Mouse (Mus musculus) liver, postnatal 0 days (tissue): ENCODE measurements around the gene Ccdc194. TPM values are rescaled to one million over a fixed set of nuclear protein-coding genes. Genes with fewer than 3 reads are reported as not detected.
A peak's percentile ranks its signal among the peaks of the same experiment; 100 is the strongest.

Source experiments
- ATAC-seq: fragments of 200-750 bp; cut with Nextera tagmentation; 2 replicates; pipeline ENCODE4 v1.8.0; 2017; ENCODE audit warnings: mild to moderate bottlenecking, moderate library complexity
- DNase-seq: peaks from one replicate; pipeline ENCODE4 v3.0.0-alpha.2; 2016
- H3K27ac ChIP-seq: fragments of 300-500 bp; sonication (generic); 2 replicates; pipeline ENCODE4 v1.5.1; 2014; ENCODE audit warnings: antibody characterized with exemption, moderate library complexity, mild to moderate bottlenecking, low read depth
- H3K27me3 ChIP-seq: fragments of 300-500 bp; sonication (generic); 2 replicates; pipeline ENCODE4 v1.6.1; 2014; ENCODE audit warnings: low read length, control low read depth, mixed read lengths; ENCODE audit not compliant: insufficient read depth
- H3K36me3 ChIP-seq: fragments of 300-500 bp; sonication (generic); replicated peaks from 2 replicates; pipeline ENCODE4 v1.6.1; 2014; ENCODE audit warnings: mild to moderate bottlenecking, control low read depth, low read length, moderate library complexity, mixed read lengths; ENCODE audit not compliant: insufficient read depth
- H3K4me1 ChIP-seq: fragments of 300-500 bp; sonication (generic); 2 replicates; pipeline ENCODE4 v1.6.1; 2014; ENCODE audit warnings: antibody characterized with exemption, mild to moderate bottlenecking, control low read depth; ENCODE audit not compliant: insufficient read depth
- H3K4me2 ChIP-seq: fragments of 300-500 bp; sonication (generic); 2 replicates; pipeline ENCODE4 v1.6.1; 2014; ENCODE audit warnings: low read depth, mild to moderate bottlenecking, low read length, moderate library complexity, mixed read lengths
- H3K4me3 ChIP-seq: fragments of 300-500 bp; sonication (generic); 2 replicates; pipeline ENCODE4 v1.5.1; 2014; ENCODE audit warnings: low read depth, low read length
- H3K9ac ChIP-seq: fragments of 300-500 bp; sonication (generic); replicated peaks from 2 replicates; pipeline ENCODE4 v1.6.1; 2014; ENCODE audit warnings: mild to moderate bottlenecking, moderate library complexity
- H3K9me3 ChIP-seq: fragments of 300-500 bp; sonication (generic); 2 replicates; pipeline ENCODE4 v1.6.1; 2016; ENCODE audit warnings: mild to moderate bottlenecking, control low read depth, low read length, mixed read lengths
- CTCF ChIP-seq: sonication (generic); IDR thresholded peaks from 2 replicates; pipeline ENCODE4 v1.5.1; 2016; ENCODE audit warnings: antibody characterized with exemption, low read depth
- EP300 ChIP-seq: IDR thresholded peaks from 2 replicates; pipeline ENCODE4 v1.6.1; 2016; ENCODE audit warnings: antibody characterized with exemption, low read depth, mild to moderate bottlenecking
- WGBS: fragments of 180-500 bp; shearing (Covaris S2); extraction: QIAGEN DNeasy Blood & Tissue Kit; methylation state at CpG from one replicate; pipeline ENCODE4 v1.1.7; 2014; ENCODE audit not compliant: insufficient replicate concordance; 5-methylcytosine and 5-hydroxymethylcytosine counted together
- polyA plus RNA-seq: library from polyadenylated mRNA; unstranded; fragments of >200 nt; fragmentation: Nextera tagmentation; extraction: Ambion mirVana; gene quantifications from 2 replicates; pipeline ENCODE4 v1.2.1, GENCODE M21; 2015

The Ccdc194 gene
- polyA plus RNA-seq, 1 experiment from 2014 or later, result not detected

DNA sequence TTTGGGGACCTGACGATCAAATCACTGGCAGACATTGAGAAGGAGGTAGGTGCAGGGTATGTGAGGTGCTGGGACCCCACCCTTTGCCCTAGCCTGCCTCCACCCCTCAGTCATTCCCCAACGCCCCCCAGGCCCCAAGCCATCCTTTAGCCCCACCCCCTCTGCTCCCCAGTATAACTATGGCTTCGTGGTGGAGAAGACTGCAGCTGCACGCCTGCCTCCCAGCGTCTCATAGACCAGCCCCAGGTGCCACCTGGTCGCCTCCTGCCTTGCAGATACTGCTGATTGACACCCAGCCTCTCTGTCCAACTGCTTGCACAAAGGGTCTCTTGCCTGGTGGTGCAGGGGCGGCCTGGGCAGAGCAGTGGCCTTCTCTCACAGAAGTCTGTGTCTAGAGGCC is 22.1 kb upstream of the Ccdc194 start:
- Histone ChIP-seq H3K27me3 (no peaks in the 10 kb centered on the region), H3K4me2 (no peak overlapping the region), H3K4me1 (peaks cover 9% of the 10 kb centered on the region), H3K36me3 (peaks cover 15% of the 10 kb centered on the region), H3K27ac (no peak overlapping the region), H3K9ac (no peak overlapping the region), H3K4me3 (no peak overlapping the region), H3K9me3 (no peaks in the 10 kb centered on the region)
- DNase-seq (no peak), ATAC-seq (no peak)
- no peak for TF ChIP-seq CTCF
- TF ChIP-seq EP300, result no peak
- WGBS, result 86% methylated on average over 7 of the region's 7 CpGs

DNA sequence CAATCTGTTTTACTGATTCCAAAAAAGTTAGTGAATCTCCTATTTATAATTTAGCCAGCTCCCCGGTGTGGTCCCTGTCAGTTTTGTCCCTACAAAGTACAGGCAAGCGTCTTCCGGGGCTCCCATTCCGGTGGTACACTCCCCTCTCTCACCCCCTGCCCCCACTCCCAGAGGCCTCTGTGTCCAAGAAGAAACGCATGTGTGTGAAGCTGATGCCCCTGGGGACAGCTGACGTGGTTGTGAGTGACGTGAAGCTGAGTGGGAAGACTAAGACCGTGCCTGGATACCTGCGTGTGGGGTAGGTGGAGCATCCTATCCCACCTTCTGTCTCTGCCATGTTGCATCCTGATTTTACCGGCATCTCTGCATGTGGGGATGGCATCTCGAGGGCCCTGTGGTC is 19.5 kb upstream of the Ccdc194 start:
- Histone ChIP-seq H3K36me3 (peaks cover 15% of the 10 kb centered on the region), H3K4me1 (peaks cover 9% of the 10 kb centered on the region), H3K4me2 (no peak overlapping the region), H3K4me3 (no peak overlapping the region), H3K9ac (no peak overlapping the region), H3K27ac (no peak overlapping the region), H3K9me3 (no peaks in the 10 kb centered on the region), H3K27me3 (no peaks in the 10 kb centered on the region)
- WGBS, result 82% methylated on average over 11 of the region's 11 CpGs
- no peak for TF ChIP-seq EP300
- TF ChIP-seq CTCF, result no peak
- DNase-seq (no peak), ATAC-seq (no peak)

DNA sequence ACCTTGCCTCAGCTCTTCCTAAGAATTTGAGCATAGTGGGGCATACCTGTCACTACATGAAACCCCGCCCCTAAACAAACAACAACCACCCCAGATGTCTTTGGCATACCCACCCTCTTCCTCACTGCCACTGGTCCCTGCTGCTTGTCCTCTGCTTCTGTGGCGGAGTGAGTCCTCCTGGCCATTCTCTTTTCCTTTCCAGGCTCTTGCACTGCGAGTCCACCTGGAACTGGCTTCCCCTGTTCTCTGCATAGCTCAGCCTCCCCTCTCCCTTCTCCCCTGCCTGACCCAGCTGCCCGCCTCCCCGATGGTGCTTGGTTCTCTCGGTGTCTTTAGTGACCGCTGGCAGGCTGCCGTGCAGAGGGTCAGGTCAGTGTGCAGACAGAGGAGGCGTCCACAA is 18.2 kb upstream of the Ccdc194 start:
- H3K27me3 ChIP-seq, result no peaks in the 10 kb centered on the region
- DNase-seq (no peak), ATAC-seq (no peak)
- TF ChIP-seq EP300 (no peak), CTCF (no peak)
- WGBS, result 80% methylated on average over 9 of the region's 9 CpGs
- H3K9me3 ChIP-seq, result no peaks in the 10 kb centered on the region
- H3K4me2 ChIP-seq, result peak overlapping the region; percentile 76
- H3K27ac ChIP-seq, result no peak overlapping the region
- no peak overlapping the region; the same call in 1 of the 2 replicates for H3K9ac ChIP-seq
- H3K36me3 ChIP-seq, result peaks cover 15% of the 10 kb centered on the region
- H3K4me3 ChIP-seq, result peak overlapping the region; percentile 68; the same call in 1 of the 2 replicates
- H3K4me1 ChIP-seq, result peaks cover 9% of the 10 kb centered on the region

DNA sequence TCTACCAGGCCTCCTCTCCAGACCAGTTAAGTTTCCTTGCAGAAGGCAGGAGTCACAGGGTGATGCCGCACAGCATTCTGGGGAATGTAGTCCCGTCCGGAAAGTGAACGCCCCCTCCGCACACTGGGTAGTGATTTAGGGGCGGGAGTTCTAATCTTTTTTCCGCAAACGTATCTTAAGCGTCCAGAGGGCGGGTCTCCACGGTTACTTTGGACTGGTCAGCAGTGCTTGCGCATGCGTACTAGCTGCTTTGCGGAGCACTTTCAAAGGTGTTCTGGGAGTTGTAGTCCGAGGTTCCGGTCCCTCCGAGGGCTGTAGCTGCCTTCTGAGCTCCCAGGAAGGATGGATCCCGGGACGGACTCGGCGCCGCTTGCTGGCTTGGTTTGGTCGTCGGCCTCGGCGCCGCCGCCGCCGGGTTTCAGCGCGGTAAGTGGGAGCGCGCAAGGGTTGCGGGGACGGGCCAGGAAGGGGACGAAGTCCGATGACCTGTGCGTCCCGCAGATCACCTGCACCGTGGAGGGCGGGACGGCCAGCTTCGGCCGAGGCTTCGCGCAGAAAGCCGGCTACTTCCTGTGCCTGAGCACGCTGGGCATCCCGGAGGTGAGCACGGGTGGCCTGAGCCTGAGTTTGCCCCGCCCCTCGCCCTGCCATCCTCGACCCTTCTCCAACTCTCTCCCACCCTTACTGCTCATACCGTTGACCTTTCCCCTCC is 17.3 kb upstream of the Ccdc194 start, which contains the start of gene Mvb12a:
Mvb12a (plus strand) TSS at position 291 of the 712 bp plus-strand sequence.
- peak within 1 kb of the TSS; percentile 66 for H3K9ac ChIP-seq
- no peaks in the 10 kb centered on the region for H3K9me3 ChIP-seq
- H3K27ac ChIP-seq, result peak within 1 kb of the TSS; percentile 85
- peak within 1 kb of the TSS; percentile 76 for H3K4me2 ChIP-seq
- peak; percentile 94 for ATAC-seq
- H3K27me3 ChIP-seq, result no peaks in the 10 kb centered on the region
- WGBS, result under 1% methylated on average over 55 of the region's 55 CpGs
- peak; percentile 93 for DNase-seq
- peak within 1 kb of the TSS; percentile 68 for H3K4me3 ChIP-seq
- H3K4me1 ChIP-seq, result peaks cover 18% of the 10 kb centered on the region
- TF ChIP-seq EP300, result no peak
- TF ChIP-seq CTCF, result no peak
- H3K36me3 ChIP-seq, result peaks cover 11% of the 10 kb centered on the region

DNA sequence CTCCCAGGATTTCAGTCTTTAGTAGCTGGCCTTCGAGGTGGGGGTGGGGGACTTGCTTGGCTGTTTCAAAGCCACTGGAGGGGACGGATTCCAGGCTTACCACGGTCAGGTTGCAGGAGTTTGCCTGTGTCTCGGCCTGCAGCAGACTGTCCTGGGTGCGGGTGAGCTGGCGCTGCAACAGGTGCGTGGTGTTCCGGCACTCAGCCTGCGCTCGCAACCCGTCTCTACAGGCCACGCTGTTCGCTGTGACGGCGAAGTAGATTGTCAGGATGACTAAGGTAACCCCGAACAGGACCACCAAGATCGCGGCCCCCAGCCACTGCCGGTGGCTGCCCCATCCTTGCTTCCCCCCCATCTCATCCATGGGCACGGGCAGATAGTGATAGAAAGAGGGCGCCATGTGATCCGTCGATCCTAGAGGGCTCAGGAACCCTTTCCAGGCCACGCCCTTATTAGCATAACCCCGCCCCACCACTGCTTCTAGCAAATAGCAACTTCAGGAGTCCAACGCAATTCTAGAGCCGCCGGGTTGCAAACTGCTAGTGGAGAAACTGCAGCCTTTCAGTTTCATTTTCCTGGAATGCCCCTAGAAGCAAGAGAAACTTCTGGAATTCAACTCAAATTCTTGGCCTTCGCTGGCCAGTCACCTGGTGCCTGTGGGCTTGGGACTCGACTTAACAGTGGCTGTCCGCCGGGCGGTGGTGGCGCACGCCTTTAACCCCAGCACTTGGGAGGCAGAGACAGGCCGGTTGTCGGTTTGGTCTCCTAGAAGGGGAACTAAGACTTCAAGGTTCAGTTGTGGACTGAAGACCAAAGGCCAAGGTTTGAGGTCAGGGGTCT is 11.7 kb upstream of the Ccdc194 start, which contains the start of gene Bst2:
Bst2 (minus strand) TSS at position 429 of the 840 bp plus-strand sequence.
- peak; percentile 27; the same call in 1 of the 2 replicates for TF ChIP-seq EP300
- TF ChIP-seq CTCF, result peak; percentile 42
- Histone ChIP-seq H3K4me1 (peaks cover 30% of the 10 kb centered on the region), H3K9me3 (no peaks in the 10 kb centered on the region), H3K4me2 (peak within 1 kb of the TSS; percentile 80), H3K27me3 (no peaks in the 10 kb centered on the region), H3K4me3 (peak within 1 kb of the TSS; percentile 66), H3K36me3 (no peaks in the 10 kb centered on the region), H3K9ac (peak within 1 kb of the TSS; percentile 83), H3K27ac (peak within 1 kb of the TSS; percentile 91)
- ATAC-seq (peak; percentile 94), DNase-seq (peak; percentile 95)
- under 1% methylated on average over 37 of the region's 37 CpGs for WGBS

DNA sequence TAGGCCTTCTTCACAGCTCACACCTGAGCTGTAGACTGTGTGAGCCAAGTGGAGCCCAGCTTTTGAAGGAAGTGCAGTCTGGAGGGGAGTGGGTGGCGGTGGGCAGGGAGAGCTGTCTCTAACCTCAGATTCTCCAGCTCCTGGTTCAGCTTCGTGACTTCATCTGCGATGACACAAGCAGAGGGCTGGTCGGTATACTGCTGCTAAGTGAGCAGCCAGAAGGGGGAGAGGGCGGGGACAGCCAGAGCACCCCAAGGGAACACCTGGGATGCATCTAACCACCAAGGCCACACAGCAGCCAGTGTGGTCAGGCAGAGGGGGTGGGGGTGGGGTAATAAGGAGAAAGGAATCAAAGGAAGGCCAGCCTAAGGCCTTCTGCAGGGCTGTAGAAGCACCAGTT is 10.2 kb upstream of the Ccdc194 start:
- H3K9ac ChIP-seq, result peak overlapping the region; percentile 83
- no peaks in the 10 kb centered on the region for H3K27me3 ChIP-seq
- peak overlapping the region; percentile 80 for H3K4me2 ChIP-seq
- ATAC-seq (no peak), DNase-seq (no peak)
- no peak overlapping the region for H3K27ac ChIP-seq
- H3K36me3 ChIP-seq, result no peaks in the 10 kb centered on the region
- H3K4me1 ChIP-seq, result peaks cover 30% of the 10 kb centered on the region
- peak overlapping the region; percentile 66 for H3K4me3 ChIP-seq
- 53% methylated on average over 5 of the region's 5 CpGs for WGBS
- 0 out of 2 replicates have a peak, but pooled peaks have one; percentile 13 for TF ChIP-seq CTCF
- TF ChIP-seq EP300, result no peak
- no peaks in the 10 kb centered on the region for H3K9me3 ChIP-seq
